Mouse (Mus musculus): ENCODE results near the gene Spock1. TPM values are rescaled to one million over a fixed set of nuclear protein-coding genes. Genes with fewer than 3 reads are reported as not detected.

The Spock1 gene
- polyA plus RNA-seq, 1 experiment from 2014 or later, result 3.7 TPM

DNA sequence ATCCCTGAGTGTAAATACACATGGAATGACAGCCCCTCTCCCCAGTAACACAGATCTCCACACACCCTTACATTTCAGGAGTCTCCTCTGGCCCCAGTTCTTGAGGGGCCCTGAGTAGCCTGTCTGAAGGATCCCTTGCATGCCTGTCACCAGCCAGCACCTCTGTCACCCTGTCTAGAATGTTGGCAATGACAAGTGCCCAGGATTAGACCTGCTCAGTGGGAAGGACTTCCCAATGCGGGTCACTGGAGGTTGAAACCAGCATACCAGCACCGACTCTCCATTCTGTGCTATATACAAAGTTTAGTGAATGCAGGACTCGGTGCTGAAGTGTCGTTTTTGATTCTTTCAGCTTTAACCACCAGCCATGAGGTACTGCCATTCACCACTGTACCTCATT is 266.5 kb downstream of the Spock1 start:
- Histone ChIP-seq H3K36me3 (no peaks in the 10 kb centered on the region), H3K27me3 (replicated peaks) (no peaks in the 10 kb centered on the region), H3K4me1 (no peaks in the 10 kb centered on the region), H3K9ac (no peak overlapping the region), H3K4me3 (replicated peaks) (no peak overlapping the region), H3K27ac (no peak overlapping the region), H3K4me2 (no peak overlapping the region), H3K9me3 (no peaks in the 10 kb centered on the region)
- ATAC-seq (ENCODE audit: insufficient read depth, low FRiP score, low read depth), result no peak
- 75% methylated on average over 4 of the region's 4 CpGs for WGBS

- Histone ChIP-seq H3K4me2 (no peak overlapping the region), H3K9ac (no peak overlapping the region), H3K4me1 (no peaks in the 10 kb centered on the region), H3K9me3 (no peaks in the 10 kb centered on the region), H3K4me3 (replicated peaks) (no peak overlapping the region), H3K27ac (no peak overlapping the region), H3K36me3 (no peaks in the 10 kb centered on the region), H3K27me3 (replicated peaks) (no peaks in the 10 kb centered on the region)
- no peak for ATAC-seq (ENCODE audit: insufficient read depth, low FRiP score, low read depth)
- WGBS, result 80% methylated on average over 2 of the region's 2 CpGs
Observed at GRCm38 (mm10) chr13:57640968-57641367, 267.2 kb downstream of the Spock1 start.

DNA sequence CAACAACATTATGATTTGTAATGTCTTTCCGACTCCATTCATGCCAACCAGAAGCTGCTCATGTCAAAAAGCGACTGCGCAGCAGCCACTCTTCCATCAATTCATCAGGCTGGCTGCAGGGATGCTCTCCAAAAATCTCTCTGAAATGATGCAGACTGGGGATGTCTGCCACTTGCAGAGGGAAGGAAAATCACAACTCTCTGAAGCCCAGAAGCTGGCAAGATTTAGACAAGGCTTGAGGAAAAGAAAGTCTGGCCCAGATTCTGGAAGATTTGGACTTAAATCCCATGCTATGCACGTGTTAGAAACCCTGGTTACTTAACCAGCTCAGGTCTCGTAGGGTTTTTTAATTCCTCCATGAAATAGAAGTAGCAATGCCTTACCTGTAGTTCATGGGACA is 269.3 kb downstream of the Spock1 start:
- no peaks in the 10 kb centered on the region for H3K4me1 ChIP-seq
- no peak overlapping the region for H3K4me2 ChIP-seq
- 81% methylated on average over 5 of the region's 5 CpGs for WGBS
- H3K9me3 ChIP-seq, result no peaks in the 10 kb centered on the region
- no peak for ATAC-seq (ENCODE audit: insufficient read depth, low FRiP score, low read depth)
- H3K9ac ChIP-seq, result no peak overlapping the region
- no peaks in the 10 kb centered on the region for H3K36me3 ChIP-seq
- no peak overlapping the region for H3K4me3 ChIP-seq (replicated peaks)
- no peak overlapping the region for H3K27ac ChIP-seq
- no peaks in the 10 kb centered on the region for H3K27me3 ChIP-seq (replicated peaks)

GRCm38 (mm10) chr13:57637606-57638132 is 270.5 kb downstream of the Spock1 start:
- Histone ChIP-seq H3K4me3 (replicated peaks) (no peak overlapping the region), H3K4me2 (no peak overlapping the region), H3K27ac (no peak overlapping the region), H3K27me3 (replicated peaks) (no peaks in the 10 kb centered on the region), H3K9ac (no peak overlapping the region), H3K36me3 (no peaks in the 10 kb centered on the region), H3K4me1 (no peaks in the 10 kb centered on the region), H3K9me3 (no peaks in the 10 kb centered on the region)
- ATAC-seq (ENCODE audit: insufficient read depth, low FRiP score, low read depth), result no peak
- 86% methylated on average over 15 of the region's 15 CpGs for WGBS

GRCm38 (mm10) chr13:57637080-57637572 is 271.0 kb downstream of the Spock1 start:
- ATAC-seq (ENCODE audit: insufficient read depth, low FRiP score, low read depth), result no peak
- no peaks in the 10 kb centered on the region for H3K9me3 ChIP-seq
- WGBS, result 86% methylated on average over 10 of the region's 10 CpGs
- no peaks in the 10 kb centered on the region for H3K27me3 ChIP-seq (replicated peaks)
- no peaks in the 10 kb centered on the region for H3K36me3 ChIP-seq
- H3K4me3 ChIP-seq (replicated peaks), result no peak overlapping the region
- no peaks in the 10 kb centered on the region for H3K4me1 ChIP-seq
- H3K4me2 ChIP-seq, result no peak overlapping the region
- H3K27ac ChIP-seq, result no peak overlapping the region
- H3K9ac ChIP-seq, result no peak overlapping the region

GRCm38 (mm10) chr13:57636196-57637015 is 271.7 kb downstream of the Spock1 start:
- 76% methylated on average over 10 of the region's 10 CpGs for WGBS
- Histone ChIP-seq H3K4me1 (no peaks in the 10 kb centered on the region), H3K9me3 (no peaks in the 10 kb centered on the region), H3K9ac (no peak overlapping the region), H3K4me3 (replicated peaks) (no peak overlapping the region), H3K4me2 (no peak overlapping the region), H3K36me3 (no peaks in the 10 kb centered on the region), H3K27ac (no peak overlapping the region), H3K27me3 (replicated peaks) (no peaks in the 10 kb centered on the region)
- no peak for ATAC-seq (ENCODE audit: insufficient read depth, low FRiP score, low read depth)

GRCm38 (mm10) chr13:57630532-57630931 is 277.6 kb downstream of the Spock1 start:
- Histone ChIP-seq H3K9ac (no peak overlapping the region), H3K4me1 (no peaks in the 10 kb centered on the region), H3K4me3 (replicated peaks) (no peak overlapping the region), H3K9me3 (no peaks in the 10 kb centered on the region), H3K36me3 (no peaks in the 10 kb centered on the region), H3K4me2 (no peak overlapping the region), H3K27me3 (replicated peaks) (no peaks in the 10 kb centered on the region), H3K27ac (no peak overlapping the region)
- ATAC-seq (ENCODE audit: insufficient read depth, low FRiP score, low read depth), result no peak
- 86% methylated on average over 4 of the region's 4 CpGs for WGBS

GRCm38 (mm10) chr13:57628218-57628617 is 279.9 kb downstream of the Spock1 start:
- no peak overlapping the region for H3K4me3 ChIP-seq (replicated peaks)
- H3K4me2 ChIP-seq, result no peak overlapping the region
- no peaks in the 10 kb centered on the region for H3K4me1 ChIP-seq
- H3K9ac ChIP-seq, result no peak overlapping the region
- H3K27me3 ChIP-seq (replicated peaks), result no peaks in the 10 kb centered on the region
- no peaks in the 10 kb centered on the region for H3K36me3 ChIP-seq
- ATAC-seq (ENCODE audit: insufficient read depth, low FRiP score, low read depth), result no peak
- no peaks in the 10 kb centered on the region for H3K9me3 ChIP-seq
- H3K27ac ChIP-seq, result no peak overlapping the region
- WGBS, result 59% methylated on average over 8 of the region's 8 CpGs

GRCm38 (mm10) chr13:57626434-57626833 is 281.7 kb downstream of the Spock1 start:
- H3K9me3 ChIP-seq, result no peaks in the 10 kb centered on the region
- 77% methylated on average over 9 of the region's 9 CpGs for WGBS
- H3K4me3 ChIP-seq (replicated peaks), result no peak overlapping the region
- no peaks in the 10 kb centered on the region for H3K27me3 ChIP-seq (replicated peaks)
- H3K27ac ChIP-seq, result no peak overlapping the region
- no peak for ATAC-seq (ENCODE audit: insufficient read depth, low FRiP score, low read depth)
- H3K4me2 ChIP-seq, result no peak overlapping the region
- H3K36me3 ChIP-seq, result no peaks in the 10 kb centered on the region
- no peak overlapping the region for H3K9ac ChIP-seq
- H3K4me1 ChIP-seq, result no peaks in the 10 kb centered on the region

- no peaks in the 10 kb centered on the region for H3K9me3 ChIP-seq
- no peaks in the 10 kb centered on the region for H3K36me3 ChIP-seq
- no peak overlapping the region for H3K27ac ChIP-seq
- no peak for ATAC-seq (ENCODE audit: insufficient read depth, low FRiP score, low read depth)
- H3K4me2 ChIP-seq, result no peak overlapping the region
- no peaks in the 10 kb centered on the region for H3K4me1 ChIP-seq
- H3K9ac ChIP-seq, result no peak overlapping the region
- no peaks in the 10 kb centered on the region for H3K27me3 ChIP-seq (replicated peaks)
- H3K4me3 ChIP-seq (replicated peaks), result no peak overlapping the region
- WGBS, result 54% methylated on average over 7 of the region's 7 CpGs
Observed at GRCm38 (mm10) chr13:57623909-57624481, 284.1 kb downstream of the Spock1 start.

DNA sequence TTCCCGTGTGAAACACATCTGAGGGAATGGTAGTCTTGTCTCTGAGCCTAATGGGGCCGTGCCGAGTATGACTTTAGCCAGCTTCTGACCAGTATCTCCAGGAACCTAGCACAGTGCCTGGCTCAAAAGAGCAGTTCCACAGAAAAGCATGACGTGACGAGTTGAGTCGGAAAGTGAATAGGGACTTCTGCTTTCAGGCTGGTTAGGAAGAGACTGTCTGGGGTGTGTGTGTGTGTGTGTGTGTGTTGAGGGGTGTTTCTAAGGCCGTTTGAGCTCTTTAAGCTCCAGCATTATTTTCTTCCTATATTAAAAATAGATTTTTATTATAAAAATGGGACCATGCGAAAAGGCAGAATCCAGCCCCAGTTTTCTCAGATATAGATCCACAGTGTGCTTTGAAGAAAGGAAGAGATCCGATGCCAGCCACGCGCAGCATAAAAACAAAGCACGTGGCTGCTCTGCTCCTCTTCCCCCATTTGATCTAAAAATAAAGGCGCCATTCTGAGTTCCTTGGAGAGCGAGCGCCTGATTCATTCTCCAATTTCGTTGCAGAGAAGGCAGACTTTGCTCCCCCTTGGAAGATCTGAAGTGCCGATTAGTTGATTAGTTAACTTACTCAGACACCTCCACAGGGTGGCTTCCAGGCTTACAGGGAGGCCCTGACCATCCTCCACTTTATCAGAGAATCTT is 288.9 kb downstream of the Spock1 start:
- no peaks in the 10 kb centered on the region for H3K27me3 ChIP-seq (replicated peaks)
- no peak overlapping the region for H3K9ac ChIP-seq
- WGBS, result 76% methylated on average over 17 of the region's 17 CpGs
- no peak overlapping the region for H3K4me3 ChIP-seq (replicated peaks)
- H3K27ac ChIP-seq, result no peak overlapping the region
- H3K4me1 ChIP-seq, result no peaks in the 10 kb centered on the region
- H3K4me2 ChIP-seq, result no peak overlapping the region
- no peak for ATAC-seq (ENCODE audit: insufficient read depth, low FRiP score, low read depth)
- no peaks in the 10 kb centered on the region for H3K9me3 ChIP-seq
- no peaks in the 10 kb centered on the region for H3K36me3 ChIP-seq

All from stomach, embryonic 15.5 days (tissue).